Mouse (Mus musculus) kidney, adult 2 months (tissue): ENCODE results near the gene Mef2c.

ENCODE experiments used
- CTCF ChIP-seq: fragments of 200-500 bp; conservative IDR thresholded peaks from 2 replicates; pipeline ENCODE4 v1.5.1; 2011; ENCODE audit warnings: low read depth, mild to moderate bottlenecking, control low read depth, low read length, moderate library complexity, mixed read lengths; ENCODE audit not compliant: insufficient read depth, insufficient read length
- POLR2A ChIP-seq: fragments of 200-500 bp; IDR thresholded peaks from one replicate; pipeline ENCODE4 v1.6.1; 2011; ENCODE audit warnings: low read depth, low read length, control low read depth

DNA sequence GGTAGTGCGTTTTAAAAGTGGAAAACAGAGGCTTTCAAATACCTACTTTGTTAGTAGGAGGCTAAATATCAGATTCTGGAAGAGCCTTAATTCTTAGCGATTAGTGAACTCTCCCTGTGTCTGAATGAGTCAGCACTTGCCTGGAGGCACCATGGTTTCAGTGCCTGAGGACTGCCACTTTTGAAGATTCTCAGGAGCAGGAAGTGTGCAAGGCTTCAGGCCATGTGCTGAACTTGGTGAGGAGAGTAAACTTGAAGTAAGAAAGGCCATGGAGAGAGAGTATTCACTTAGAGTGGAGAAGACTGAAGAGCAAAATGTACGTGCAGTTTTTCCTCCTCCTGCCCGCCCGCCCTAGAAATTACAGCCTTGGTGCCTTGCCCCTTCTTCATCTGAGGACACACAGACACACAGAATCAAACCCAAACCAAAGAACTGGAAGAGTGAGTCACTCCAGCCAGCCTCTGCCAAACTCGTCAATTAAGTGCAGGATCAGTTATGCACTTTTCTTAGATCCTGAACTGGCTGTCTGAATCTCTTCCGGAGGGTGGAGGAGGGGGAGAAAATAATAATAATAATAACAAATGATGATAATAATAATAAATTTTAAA is 148.2 kb downstream of the Mef2c start:
- TF ChIP-seq CTCF (no peak), POLR2A (no peak)
